Mouse (Mus musculus) common myeloid progenitor, adult 5-6 weeks (primary cell): ENCODE results near the gene Map6. TPM values are rescaled to one million over a fixed set of nuclear protein-coding genes. Genes with fewer than 3 reads are reported as not detected.
"Not testable (repeated sequence)": the region's sequence is repeated elsewhere in the genome, so short reads cannot be mapped to it uniquely, and the experiment has no call there.

Source experiments
- ATAC-seq: replicated peaks from 2 replicates; pipeline ENCODE4 v1.8.0; 2016; ENCODE audit warnings: low read depth, mild to moderate bottlenecking, moderate TSS enrichment, inconsistent platforms; ENCODE audit not compliant: poor library complexity, severe bottlenecking
- total RNA-seq: library from RNA; stranded (forward); fragments of 200-1000, 187-1606 nt; gene quantifications from 2 replicates; pipeline ENCODE4 v1.2.3, GENCODE M21; 2017

Gene Map6
- total RNA-seq, 1 experiment from 2014 or later, result not detected

DNA sequence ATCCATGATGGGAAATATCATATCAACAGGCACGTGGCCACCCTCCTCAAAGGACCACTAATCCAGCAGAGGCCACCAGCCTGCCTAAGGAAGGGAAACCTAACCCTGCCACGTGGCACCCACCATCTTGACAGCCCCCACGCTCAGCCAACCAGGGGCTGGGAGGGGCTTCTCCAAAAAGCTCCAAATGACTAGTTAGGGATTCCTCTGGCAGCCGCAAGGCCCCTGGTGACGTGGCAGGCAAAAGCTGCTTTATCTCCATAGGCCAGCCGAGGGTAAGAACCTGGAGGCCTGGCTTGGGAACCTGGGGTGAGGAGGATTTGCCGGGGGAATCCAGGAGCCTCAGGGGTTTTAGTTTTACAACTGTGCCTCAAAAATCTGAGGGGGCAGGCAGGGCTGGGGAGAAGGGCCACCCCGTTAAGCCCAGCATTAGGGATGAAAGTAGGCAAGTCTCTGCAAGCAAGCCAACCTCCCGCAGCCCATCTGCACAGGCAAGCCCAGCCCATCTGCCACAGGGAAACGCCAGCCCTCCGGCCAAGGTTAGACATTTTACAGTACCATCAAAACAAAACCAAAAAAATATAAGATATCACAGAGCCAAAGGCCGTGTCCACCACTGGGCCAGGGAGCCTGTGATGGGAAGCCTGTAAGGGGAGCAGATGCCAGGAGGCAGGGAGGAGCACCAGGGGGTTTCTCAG is 84.0 kb downstream of the Map6 start:
- no peak for ATAC-seq

DNA sequence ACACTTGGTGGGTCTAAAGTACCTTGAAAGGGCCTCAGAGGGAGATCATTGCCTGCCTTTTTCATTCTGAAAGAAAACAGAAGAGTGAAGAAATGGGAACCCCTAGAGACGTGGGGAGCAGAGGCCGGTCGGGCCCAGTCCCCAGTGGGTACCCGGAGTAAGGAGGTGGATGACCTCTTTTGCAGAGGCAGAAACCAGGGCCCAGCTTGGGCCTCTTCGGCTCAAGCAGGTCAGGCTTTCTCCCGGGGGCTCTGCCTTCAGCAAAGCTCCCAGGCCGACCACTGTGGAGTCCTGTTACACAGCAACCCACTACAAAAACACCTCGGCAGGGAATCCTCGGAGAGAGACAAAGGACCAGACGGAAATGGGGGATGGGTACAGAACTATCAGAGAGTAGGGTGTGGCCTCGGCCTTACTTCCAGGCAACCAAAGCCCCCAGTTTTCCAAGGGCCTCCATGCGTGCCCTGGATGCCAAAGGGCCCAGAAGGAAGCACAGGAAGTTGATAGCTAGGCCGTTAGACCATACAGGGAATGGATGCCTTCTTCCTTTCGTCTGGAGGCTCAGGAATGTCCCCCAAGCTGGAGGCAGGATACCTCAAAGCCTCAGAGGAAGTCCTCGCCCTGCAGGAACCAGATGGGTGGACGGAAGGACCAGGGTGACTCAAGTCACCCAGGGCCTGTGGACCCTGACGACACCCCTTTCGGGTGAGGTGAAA is 84.7 kb downstream of the Map6 start:
- ATAC-seq, result no peak

- no peak for ATAC-seq
Measured at GRCm38 (mm10) chr7:99352526-99353400, 85.5 kb downstream of the Map6 start, which contains the start of gene Serpinh1. TSS of gene Serpinh1 (minus strand) at chr7:99353239.

GRCm38 (mm10) chr7:99355731-99356131 is 88.5 kb downstream of the Map6 start:
- ATAC-seq, result no peak

GRCm38 (mm10) chr7:99356244-99356930 is 89.1 kb downstream of the Map6 start:
- no peak for ATAC-seq

GRCm38 (mm10) chr7:99357201-99357600 is 90.0 kb downstream of the Map6 start:
- no peak for ATAC-seq

- no peak for ATAC-seq
Measured at GRCm38 (mm10) chr7:99358371-99358770, 91.1 kb downstream of the Map6 start.

- ATAC-seq, result peak; percentile 61
Measured at GRCm38 (mm10) chr7:99360021-99360802, 93.0 kb downstream of the Map6 start.

DNA sequence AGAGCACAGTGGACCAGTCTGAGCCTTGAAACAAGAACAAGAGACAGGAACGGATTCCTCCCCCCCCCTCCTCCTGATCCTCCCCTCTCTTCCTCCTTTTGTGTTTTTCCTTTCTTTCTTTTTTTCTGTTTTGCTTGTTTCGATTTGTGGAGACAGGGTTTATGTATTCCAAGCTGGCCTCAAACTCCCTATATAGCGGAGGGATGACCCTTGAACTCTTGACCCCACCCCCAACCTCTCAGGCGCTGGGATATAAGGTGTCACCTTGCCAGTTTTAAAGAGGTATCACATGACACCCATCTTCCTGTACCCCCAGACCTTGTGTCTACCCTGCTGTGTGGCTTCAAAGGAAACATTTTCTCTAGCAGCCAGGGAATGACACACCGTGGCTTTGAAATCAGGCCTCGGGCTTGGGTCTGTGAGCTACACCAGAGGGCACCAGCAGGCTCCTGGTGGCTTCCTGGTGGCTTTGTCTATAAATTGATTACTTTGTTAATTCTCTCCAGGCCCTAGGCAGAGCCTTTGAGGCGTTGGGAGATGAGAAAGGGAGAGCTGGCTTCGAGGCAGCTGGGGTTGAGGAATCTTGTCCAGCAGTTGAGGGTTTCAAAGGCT is 93.7 kb downstream of the Map6 start:
- ATAC-seq, result no peak

DNA sequence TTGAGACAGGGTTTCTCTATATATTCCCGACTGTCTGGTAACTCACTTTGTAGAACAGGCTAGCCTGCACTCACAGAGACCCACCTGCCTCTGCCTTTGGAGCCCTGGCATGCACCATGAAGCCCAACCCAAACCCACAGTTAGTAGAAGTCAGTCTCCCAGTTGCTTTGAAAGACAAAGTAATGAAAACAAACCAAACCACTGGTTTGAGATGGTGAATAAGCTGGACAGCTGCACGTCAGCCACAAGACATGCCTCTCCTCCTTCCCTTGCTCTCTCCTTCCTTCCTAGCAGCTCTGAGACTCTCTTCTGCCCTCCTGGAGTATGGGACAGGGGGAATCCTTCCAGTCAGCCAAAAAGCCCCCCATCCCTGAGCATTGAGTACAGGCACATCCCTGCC is 94.9 kb downstream of the Map6 start:
- no peak for ATAC-seq

- peak; percentile 73; the same call in 1 of the 2 replicates for ATAC-seq
Measured at GRCm38 (mm10) chr7:99365069-99365468, 97.8 kb downstream of the Map6 start.

GRCm38 (mm10) chr7:99366716-99367115 is 99.5 kb downstream of the Map6 start:
- ATAC-seq, result no peak

- ATAC-seq, result not testable (repeated sequence)
Measured at GRCm38 (mm10) chr7:99374325-99374724, 107.1 kb downstream of the Map6 start.

GRCm38 (mm10) chr7:99375455-99375854 is 108.2 kb downstream of the Map6 start:
- ATAC-seq, result peak; percentile 61; the same call in 1 of the 2 replicates

- ATAC-seq, result no peak
Measured at GRCm38 (mm10) chr7:99378870-99379269, 111.6 kb downstream of the Map6 start.

DNA sequence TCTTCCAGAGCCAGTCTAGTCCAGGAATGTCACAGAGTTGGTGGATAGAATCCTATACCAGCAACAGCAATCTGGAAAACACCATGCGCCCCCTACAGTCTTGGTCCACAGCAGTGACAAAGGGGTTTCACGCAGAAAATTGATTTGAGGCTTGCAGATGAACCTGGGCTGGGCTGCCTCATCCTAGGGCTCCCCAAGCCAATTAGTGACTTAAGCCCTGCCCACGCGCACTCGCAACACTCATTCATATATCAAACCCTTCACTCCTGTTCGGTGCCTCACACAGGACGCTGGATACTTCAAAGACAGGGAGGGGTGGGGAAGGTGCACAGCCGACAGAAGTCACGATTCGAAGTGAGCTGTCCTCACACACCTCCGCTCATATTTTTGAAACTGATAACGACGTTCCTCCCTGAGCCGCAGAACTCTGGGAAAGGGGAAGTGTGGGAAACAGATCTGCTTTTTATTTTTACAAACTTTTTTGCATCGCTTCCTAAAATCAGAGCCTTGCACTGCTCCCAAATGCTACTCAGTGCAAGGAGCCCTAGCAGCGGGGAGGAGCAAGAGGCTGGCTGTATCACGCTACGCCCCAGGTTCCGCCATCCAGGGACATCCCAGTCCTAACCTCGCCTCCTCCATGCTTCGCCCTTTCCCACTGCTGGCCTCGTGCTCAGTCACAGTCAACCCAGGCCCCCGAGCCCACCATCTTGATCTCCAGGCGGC is 113.4 kb downstream of the Map6 start:
- ATAC-seq, result peak; percentile 50

- peak; percentile 91 for ATAC-seq
Measured at GRCm38 (mm10) chr7:99381214-99382087, 114.2 kb downstream of the Map6 start, which contains the start of gene Gdpd5. TSS of gene Gdpd5 (plus strand) at chr7:99381414.
